Mouse (Mus musculus): Measurements from ENCODE around the gene Palm3.

- TF ChIP-seq CTCF (IDR thresholded peaks at IDR 0.05; ENCODE audit: low read depth): no peak
- no peak for TF ChIP-seq EP300 (IDR thresholded peaks at IDR 0.05; ENCODE audit: low read depth)
Observed at GRCm38 (mm10) chr8:84002957-84003611, 18.2 kb upstream of the Palm3 start.

Data from liver, embryonic 14.5 days (tissue).